Mouse (Mus musculus) heart, embryonic 14.5 days (tissue): ENCODE data around the gene Anp32b. TPM values are rescaled to one million over a fixed set of nuclear protein-coding genes. Genes with fewer than 3 reads are reported as not detected.

Experiments used
- ATAC-seq: fragments of 200-750 bp; cut with Nextera tagmentation; 2 replicates; pipeline ENCODE4 v1.8.0; 2017; ENCODE audit warnings: low read depth, moderate TSS enrichment; ENCODE audit not compliant: insufficient number of reproducible peaks, insufficient read depth, low FRiP score
- H3K27ac ChIP-seq, 2 experiments: fragments of 200-500 bp in 1 of 2; fragments of 300-500 bp in 1 of 2; sonication (generic) in 1 of 2; replicated peaks in 1 of 2; 2 replicates each; pipeline ENCODE4 v1.5.1; 2012 to 2014; ENCODE audit warnings: low read depth in 2 of 2, low read length in 2 of 2, control low read depth in 1 of 2, mild to moderate bottlenecking in 1 of 2, mixed read lengths in 1 of 2; ENCODE audit not compliant: control insufficient read depth in 1 of 2, insufficient read depth in 1 of 2
- H3K27me3 ChIP-seq: fragments of 300-500 bp; sonication (generic); 2 replicates; pipeline ENCODE4 v1.6.1; 2014; ENCODE audit warnings: mild to moderate bottlenecking, low read length, control low read depth; ENCODE audit not compliant: control insufficient read depth, insufficient read depth
- H3K36me3 ChIP-seq: fragments of 300-500 bp; sonication (generic); 2 replicates; pipeline ENCODE4 v1.6.1; 2014; ENCODE audit warnings: mild to moderate bottlenecking, control low read depth, low read length, mixed read lengths; ENCODE audit not compliant: control insufficient read depth, insufficient read depth
- H3K4me1 ChIP-seq, 2 experiments: fragments of 200-500 bp in 1 of 2; fragments of 300-500 bp in 1 of 2; sonication (generic) in 1 of 2; 2 replicates each; pipeline ENCODE4 v1.6.1; 2012 to 2014; ENCODE audit warnings: low read length in 2 of 2, control low read depth in 1 of 2, mixed read lengths in 1 of 2; ENCODE audit not compliant: control insufficient read depth in 2 of 2, insufficient read depth in 2 of 2
- H3K4me2 ChIP-seq: fragments of 300-500 bp; sonication (generic); 2 replicates; pipeline ENCODE4 v1.6.1; 2014; ENCODE audit warnings: mild to moderate bottlenecking, low read length
- H3K4me3 ChIP-seq, 2 experiments: fragments of 200-500 bp in 1 of 2; fragments of 300-500 bp in 1 of 2; sonication (generic) in 1 of 2; 2 replicates each; pipeline ENCODE4 v1.5.1; 2012 to 2014; ENCODE audit warnings: low read length in 2 of 2, mild to moderate bottlenecking in 2 of 2, control low read depth in 1 of 2, low read depth in 1 of 2, moderate library complexity in 1 of 2; ENCODE audit not compliant: control insufficient read depth in 1 of 2, insufficient read depth in 1 of 2
- H3K9ac ChIP-seq: fragments of 300-500 bp; sonication (generic); 2 replicates; pipeline ENCODE4 v1.6.1; 2014; ENCODE audit warnings: mild to moderate bottlenecking, low read length
- H3K9me3 ChIP-seq: fragments of 300-500 bp; sonication (generic); 2 replicates; pipeline ENCODE4 v1.6.1; 2016; ENCODE audit warnings: low read length, control low read depth; ENCODE audit not compliant: control insufficient read depth
- WGBS: fragments of 180-500 bp; shearing (Covaris S2); extraction: QIAGEN DNeasy Blood & Tissue Kit; methylation state at CpG from one replicate; pipeline ENCODE4 v1.1.7; 2014; 5-methylcytosine and 5-hydroxymethylcytosine counted together
- polyA plus RNA-seq: library from polyadenylated mRNA; unstranded; fragments of >200 nt; fragmentation: Nextera tagmentation; extraction: Ambion mirVana; gene quantifications from 2 replicates; pipeline ENCODE4 v1.2.1, GENCODE M21; 2014

Anp32b gene
- polyA plus RNA-seq, 1 experiment from 2014 or later = 139 TPM

GRCm38 (mm10) chr4:46479081-46479480, 28.4 kb downstream of the Anp32b start:
- no peak overlapping the region for H3K27ac ChIP-seq
- H3K27me3 ChIP-seq = no peaks in the 10 kb centered on the region
- 91% methylated on average over 2 of the region's 2 CpGs for WGBS
- H3K4me1 ChIP-seq = no peaks in the 10 kb centered on the region
- no peak overlapping the region for H3K4me3 ChIP-seq
- H3K9ac ChIP-seq = no peak overlapping the region
- no peaks in the 10 kb centered on the region for H3K9me3 ChIP-seq
- H3K4me2 ChIP-seq = no peak overlapping the region
- H3K36me3 ChIP-seq = peaks cover 22% of the 10 kb centered on the region
- ATAC-seq = no peak

- Histone ChIP-seq H3K36me3 (no peaks in the 10 kb centered on the region), H3K9me3 (no peaks in the 10 kb centered on the region), H3K27ac (peak overlapping the region; percentile 61 to 64), H3K9ac (no peak overlapping the region), H3K4me2 (peak overlapping the region; percentile 25; the same call in 1 of the 2 replicates), H3K4me3 (no peak overlapping the region), H3K27me3 (no peaks in the 10 kb centered on the region), H3K4me1 (peaks cover 11 to 16% of the 10 kb centered on the region in 2 experiments)
- WGBS = 36% methylated on average over 14 of the region's 14 CpGs
- peak; percentile 45; the same call in 1 of the 2 replicates for ATAC-seq
These were observed 35.2 kb downstream of the Anp32b start for GRCm38 (mm10) chr4:46485696-46486417.

GRCm38 (mm10) chr4:46487348-46487747, 36.6 kb downstream of the Anp32b start:
- WGBS = 77% methylated on average over 5 of the region's 5 CpGs
- Histone ChIP-seq H3K36me3 (no peaks in the 10 kb centered on the region), H3K4me2 (no peak overlapping the region), H3K27me3 (no peaks in the 10 kb centered on the region), H3K27ac (no peak overlapping the region), H3K9me3 (no peaks in the 10 kb centered on the region), H3K4me1 (peaks cover 11 to 16% of the 10 kb centered on the region in 2 experiments), H3K4me3 (no peak overlapping the region), H3K9ac (no peak overlapping the region)
- ATAC-seq = no peak

GRCm38 (mm10) chr4:46489028-46489925, 38.6 kb downstream of the Anp32b start, which contains the start of gene Nans:
TSS of gene Nans (plus strand) at chr4:46489248.
- peak; percentile 92 for ATAC-seq
- Histone ChIP-seq H3K27me3 (no peaks in the 10 kb centered on the region), H3K4me2 (peak within 1 kb of the TSS; percentile 93), H3K4me3 (peak within 1 kb of the TSS; percentile 75 to 88), H3K9ac (peak within 1 kb of the TSS; percentile 89), H3K9me3 (no peaks in the 10 kb centered on the region), H3K27ac (peak within 1 kb of the TSS; percentile 42 to 74), H3K36me3 (peaks cover 18% of the 10 kb centered on the region), H3K4me1 (peaks cover 11 to 16% of the 10 kb centered on the region in 2 experiments)
- WGBS = under 1% methylated on average over 55 of the region's 58 CpGs

- H3K4me3 ChIP-seq = no peak overlapping the region
- H3K36me3 ChIP-seq = peaks cover 45% of the 10 kb centered on the region
- 93% methylated on average over 6 of the region's 6 CpGs for WGBS
- H3K9me3 ChIP-seq = no peaks in the 10 kb centered on the region
- no peaks in the 10 kb centered on the region for H3K27me3 ChIP-seq
- H3K9ac ChIP-seq = no peak overlapping the region
- peaks cover 4 to 8% of the 10 kb centered on the region in 2 experiments for H3K4me1 ChIP-seq
- no peak overlapping the region for H3K27ac ChIP-seq
- no peak overlapping the region for H3K4me2 ChIP-seq
- no peak for ATAC-seq
These were observed 42.4 kb downstream of the Anp32b start for GRCm38 (mm10) chr4:46493071-46493470.

GRCm38 (mm10) chr4:46495543-46495942, 44.8 kb downstream of the Anp32b start:
- ATAC-seq = no peak
- Histone ChIP-seq H3K27me3 (no peaks in the 10 kb centered on the region), H3K9me3 (no peaks in the 10 kb centered on the region), H3K4me2 (no peak overlapping the region), H3K9ac (peak overlapping the region; percentile 12; the same call in 1 of the 2 replicates), H3K27ac (no peak overlapping the region), H3K36me3 (peaks cover 65% of the 10 kb centered on the region), H3K4me3 (no peak overlapping the region), H3K4me1 (peaks cover 0 to under 1% of the 10 kb centered on the region in 2 experiments; a peak in 1 of 4 replicates)
- WGBS = 88% methylated on average over 12 of the region's 12 CpGs

- Histone ChIP-seq H3K4me2 (no peak overlapping the region), H3K9ac (no peak overlapping the region), H3K4me1 (no peaks in the 10 kb centered on the region), H3K27ac (no peak overlapping the region), H3K9me3 (no peaks in the 10 kb centered on the region), H3K4me3 (no peak overlapping the region), H3K36me3 (peaks cover 84% of the 10 kb centered on the region), H3K27me3 (no peaks in the 10 kb centered on the region)
- no peak for ATAC-seq
- WGBS = 47% methylated on average over 4 of the region's 4 CpGs
These were observed 46.7 kb downstream of the Anp32b start for GRCm38 (mm10) chr4:46497286-46497892.
